Mouse (Mus musculus): ENCODE data around the gene 5530401A14Rik. TPM values are rescaled to one million over a fixed set of nuclear protein-coding genes. Genes with fewer than 3 reads are reported as not detected.

The 5530401A14Rik gene
- polyA plus RNA-seq, 1 experiment from 2014 or later: 0.04 TPM

Other genes with a start within 250 kb of the 5530401A14Rik start
- gene Asic2, start 107.8 kb downstream of the 5530401A14Rik start, polyA plus RNA-seq (2015; fragmentation: Nextera tagmentation; extraction: Ambion mirVana): 3.5 and 3.7 TPM in 2 replicates
- 1.6 TPM in 2 replicates for gene Ccl2, start 174.9 kb downstream of the 5530401A14Rik start, polyA plus RNA-seq (2015; fragmentation: Nextera tagmentation; extraction: Ambion mirVana)
- gene Gm17268, start 177.9 kb downstream of the 5530401A14Rik start, polyA plus RNA-seq (2015; fragmentation: Nextera tagmentation; extraction: Ambion mirVana): not detected in 2 replicates
- gene Ccl7, start 185.0 kb downstream of the 5530401A14Rik start, polyA plus RNA-seq (2015; fragmentation: Nextera tagmentation; extraction: Ambion mirVana): 0.93 TPM in 2 replicates
- gene Ccl11, start 197.2 kb downstream of the 5530401A14Rik start, polyA plus RNA-seq (2015; fragmentation: Nextera tagmentation; extraction: Ambion mirVana): 11.9 and 12.4 TPM in 2 replicates
- gene Ccl12, start 241.2 kb downstream of the 5530401A14Rik start, polyA plus RNA-seq (2015; fragmentation: Nextera tagmentation; extraction: Ambion mirVana): 2.4 and 2.8 TPM in 2 replicates